Mouse (Mus musculus): Measurements from ENCODE around the gene Tapbp. TPM values are rescaled to one million over a fixed set of nuclear protein-coding genes. Genes with fewer than 3 reads are reported as not detected.
A peak's percentile ranks its signal among the peaks of the same experiment; 100 is the strongest.

The Tapbp gene
- total RNA-seq, 2 experiments from 2014 or later = 41.3 to 44.2 TPM

GRCm38 (mm10) chr17:33926207-33926932 lies 10.7 kb downstream of the Tapbp start:
- no peak overlapping the region for H3K27ac ChIP-seq
- DNase-seq (ENCODE audit: extremely low spot score in 1 of 2, low spot score in 2 of 2) = no peak
- no peak overlapping the region for H3K4me3 ChIP-seq
- peak; percentile 33 for TF ChIP-seq CTCF (IDR thresholded peaks at IDR 0.05)
- intact Hi-C loops (cut with DNase I) = loop anchor here (10.0 kb wide), 1 partner anchor 1542 kb away; the partner anchor contains the start of gene Wiz

GRCm38 (mm10) chr17:33928251-33928947 lies 12.7 kb downstream of the Tapbp start:
- intact Hi-C loops (cut with DNase I) = loop anchor here (10.0 kb wide), 1 partner anchor 1544 kb away; the partner anchor contains the start of gene Wiz
- no peak for TF ChIP-seq CTCF (IDR thresholded peaks at IDR 0.05)
- DNase-seq (ENCODE audit: extremely low spot score in 1 of 2, low spot score in 2 of 2) = no peak
- Histone ChIP-seq H3K4me3 (peak overlapping the region; percentile 68), H3K27ac (peak overlapping the region; percentile 85)

- peak; percentile 94 to 97 for DNase-seq (ENCODE audit: extremely low spot score in 1 of 2, low spot score in 2 of 2)
- TF ChIP-seq CTCF (IDR thresholded peaks at IDR 0.05) = peak; percentile 48
- intact Hi-C loops (cut with DNase I) = loop anchor here (10.0 kb wide), 1 partner anchor 1545 kb away; the partner anchor contains the start of gene Wiz
- Histone ChIP-seq H3K27ac (peak within 1 kb of the TSS; percentile 97), H3K4me3 (peak within 1 kb of the TSS; percentile 68)
These were observed 13.9 kb downstream of the Tapbp start, which contains the start of gene Rgl2 for GRCm38 (mm10) chr17:33929371-33930279. TSS of gene Rgl2 (plus strand) at chr17:33929543.

- DNase-seq (ENCODE audit: extremely low spot score in 1 of 2, low spot score in 2 of 2) = peak; percentile 66 to 67
- intact Hi-C loops (cut with DNase I) = no loop called here
- Histone ChIP-seq H3K27ac (peak overlapping the region; percentile 97), H3K4me3 (peak overlapping the region; percentile 68)
- no peak for TF ChIP-seq CTCF (IDR thresholded peaks at IDR 0.05)
These were observed 14.8 kb downstream of the Tapbp start for GRCm38 (mm10) chr17:33930280-33931158.

DNA sequence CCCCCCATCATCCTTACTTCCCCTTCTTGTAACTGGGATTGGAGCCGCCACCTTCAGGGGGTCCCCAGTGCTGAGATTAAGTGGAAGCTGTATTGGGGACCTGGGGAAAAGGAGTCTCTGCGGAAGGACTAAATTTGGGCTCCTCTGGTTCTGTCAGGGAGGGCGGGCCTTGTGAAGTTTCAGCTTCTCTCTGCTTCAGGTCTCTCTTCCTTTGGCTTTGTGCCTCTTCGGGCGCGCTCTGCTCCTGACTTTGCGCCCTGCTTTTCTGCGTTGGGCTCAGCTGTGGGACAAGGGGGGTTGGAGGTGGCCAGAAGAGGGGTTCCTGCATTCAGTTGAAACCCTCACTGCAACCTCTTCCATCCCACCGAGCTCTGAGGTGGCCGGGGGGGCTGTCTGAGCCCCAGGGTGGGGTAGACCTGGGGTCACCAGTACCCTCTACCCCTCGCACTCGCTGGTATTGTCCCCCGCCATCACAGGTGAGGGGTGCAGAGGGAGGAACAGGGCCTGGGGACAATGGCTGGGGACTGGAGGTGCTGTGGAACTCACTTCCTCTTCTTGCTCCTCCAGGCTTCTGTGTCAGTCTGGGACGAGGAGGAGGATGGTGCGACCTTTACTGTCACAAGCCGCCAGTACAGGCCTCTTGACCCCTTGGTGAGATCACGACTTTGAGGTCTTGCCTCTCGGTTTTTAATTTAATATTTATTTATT lies 15.6 kb downstream of the Tapbp start:
- Histone ChIP-seq H3K4me3 (peak overlapping the region; percentile 68), H3K27ac (peak overlapping the region; percentile 97)
- DNase-seq (ENCODE audit: extremely low spot score in 1 of 2, low spot score in 2 of 2) = no peak
- intact Hi-C loops (cut with DNase I) = no loop called here
- TF ChIP-seq CTCF (IDR thresholded peaks at IDR 0.05) = no peak

GRCm38 (mm10) chr17:33931947-33932346 lies 16.2 kb downstream of the Tapbp start:
- intact Hi-C loops (cut with DNase I) = no loop called here
- no peak for DNase-seq (ENCODE audit: extremely low spot score in 1 of 2, low spot score in 2 of 2)
- no peak for TF ChIP-seq CTCF (IDR thresholded peaks at IDR 0.05)
- no peak overlapping the region for H3K4me3 ChIP-seq
- H3K27ac ChIP-seq = no peak overlapping the region

GRCm38 (mm10) chr17:33932448-33932847 lies 16.7 kb downstream of the Tapbp start:
- no peak for DNase-seq (ENCODE audit: extremely low spot score in 1 of 2, low spot score in 2 of 2)
- intact Hi-C loops (cut with DNase I) = no loop called here
- no peak overlapping the region for H3K27ac ChIP-seq
- no peak for TF ChIP-seq CTCF (IDR thresholded peaks at IDR 0.05)
- no peak overlapping the region for H3K4me3 ChIP-seq

DNA sequence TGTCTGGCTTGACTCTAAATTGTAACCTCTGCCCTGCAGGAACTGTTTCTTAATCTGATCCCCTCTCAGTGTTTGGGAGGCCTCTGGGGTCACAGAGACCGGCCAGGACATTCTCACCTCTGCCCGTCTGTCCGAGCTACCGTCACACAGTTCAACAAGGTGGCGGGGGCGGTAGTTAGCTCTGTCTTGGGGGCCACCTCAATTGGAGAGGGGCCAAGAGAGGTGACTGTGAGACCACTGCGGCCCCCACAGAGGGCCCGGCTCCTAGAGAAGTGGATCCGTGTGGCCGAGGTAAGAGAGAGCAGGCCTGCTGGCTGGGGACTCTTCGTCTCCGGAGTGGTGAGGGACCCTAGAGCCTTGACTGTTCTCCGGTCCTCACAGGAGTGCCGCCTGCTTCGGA lies 17.3 kb downstream of the Tapbp start:
- no peak for TF ChIP-seq CTCF (IDR thresholded peaks at IDR 0.05)
- no peak overlapping the region for H3K4me3 ChIP-seq
- no peak overlapping the region for H3K27ac ChIP-seq
- intact Hi-C loops (cut with DNase I) = no loop called here
- DNase-seq (ENCODE audit: extremely low spot score in 1 of 2, low spot score in 2 of 2) = no peak

DNA sequence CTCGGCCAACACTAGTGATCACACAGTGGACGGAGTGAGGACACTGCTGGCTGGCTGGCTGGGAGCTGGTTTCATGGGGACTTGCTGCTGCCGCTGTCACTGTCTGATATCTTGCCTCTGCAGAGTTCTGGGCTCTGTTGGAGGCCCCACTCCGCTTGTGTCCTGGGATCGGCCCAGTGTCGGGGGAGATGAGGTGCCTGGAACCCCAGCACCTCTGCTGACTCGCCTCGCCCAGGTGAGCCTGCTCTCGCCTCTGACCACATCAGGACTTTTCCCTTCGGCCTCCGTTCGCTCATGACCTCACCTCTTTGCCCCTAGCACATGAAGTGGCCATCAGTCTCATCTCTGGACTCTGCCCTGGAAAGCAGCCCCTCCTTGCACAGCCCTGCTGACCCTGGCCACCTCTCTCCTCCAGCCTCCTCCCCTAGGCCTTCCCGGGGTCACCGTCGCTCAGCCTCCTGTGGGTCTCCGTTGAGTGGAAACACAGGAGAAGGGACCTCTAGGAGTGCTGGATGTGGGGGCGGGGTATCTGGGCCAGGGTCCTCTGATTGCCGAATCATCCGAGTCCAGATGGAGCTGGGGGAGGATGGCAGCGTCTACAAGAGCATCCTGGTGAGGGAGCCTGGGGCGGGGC lies 19.8 kb downstream of the Tapbp start:
- intact Hi-C loops (cut with DNase I) = no loop called here
- DNase-seq (ENCODE audit: extremely low spot score in 1 of 2, low spot score in 2 of 2) = no peak
- Histone ChIP-seq H3K4me3 (no peak overlapping the region), H3K27ac (no peak overlapping the region)
- no peak for TF ChIP-seq CTCF (IDR thresholded peaks at IDR 0.05)

DNA sequence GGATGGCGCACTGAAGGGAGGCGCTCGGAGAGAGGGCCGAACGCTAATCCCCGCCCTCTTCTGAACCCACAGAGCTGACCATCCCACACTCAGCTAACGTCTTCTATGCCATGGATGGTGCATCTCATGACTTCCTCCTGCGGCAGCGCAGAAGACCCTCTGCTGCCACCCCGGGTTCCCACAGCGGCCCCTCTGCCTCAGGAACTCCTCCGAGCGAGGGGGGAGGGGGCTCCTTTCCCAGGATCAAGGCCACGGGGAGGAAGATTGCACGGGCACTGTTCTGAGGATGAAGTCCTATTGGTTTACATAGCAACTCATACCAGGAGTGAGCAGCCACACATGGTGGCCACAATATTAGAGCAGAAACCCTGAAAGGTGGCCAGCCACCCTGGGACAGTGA lies 21.3 kb downstream of the Tapbp start:
- Histone ChIP-seq H3K4me3 (no peak overlapping the region), H3K27ac (no peak overlapping the region)
- TF ChIP-seq CTCF (IDR thresholded peaks at IDR 0.05) = no peak
- DNase-seq (ENCODE audit: extremely low spot score in 1 of 2, low spot score in 2 of 2) = no peak
- intact Hi-C loops (cut with DNase I) = no loop called here
